Mouse (Mus musculus): ENCODE data around the gene Rcsd1. TPM values are rescaled to one million over a fixed set of nuclear protein-coding genes. Genes with fewer than 3 reads are reported as not detected.

The Rcsd1 gene
- polyA plus RNA-seq, 1 experiment from 2014 or later, result 22.9 TPM

DNA sequence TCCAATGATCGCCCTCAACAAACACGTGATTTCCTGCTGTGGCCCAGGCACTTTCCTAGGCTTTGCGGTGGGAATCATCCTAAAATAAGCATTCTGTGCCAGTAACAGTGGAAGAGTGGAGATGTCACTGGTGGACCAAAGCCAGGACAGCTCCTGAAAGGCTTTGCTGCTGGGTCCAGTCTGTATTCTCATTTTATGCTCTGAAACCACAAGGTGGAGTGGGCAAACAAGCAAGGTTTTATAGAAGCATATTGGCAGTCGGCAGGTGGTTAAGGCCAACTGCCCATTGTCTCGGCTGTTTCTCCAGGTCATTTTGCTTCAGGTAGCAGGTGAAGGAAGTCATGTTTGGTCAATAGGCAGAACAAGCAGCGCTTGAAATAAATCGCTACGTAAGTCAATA is 78.4 kb downstream of the Rcsd1 start:
- ATAC-seq (ENCODE audit: insufficient read depth) (no peak), DNase-seq (no peak)
- H3K4me1 ChIP-seq (ENCODE audit: insufficient read depth), result peaks cover 25% of the 10 kb centered on the region
- H3K27me3 ChIP-seq (ENCODE audit: insufficient read depth, low read length), result no peaks in the 10 kb centered on the region
- TF ChIP-seq CTCF (IDR thresholded peaks at IDR 0.05; ENCODE audit: low read depth), result no peak
- WGBS, result 64% methylated on average over 8 of the region's 8 CpGs
- no peak overlapping the region for H3K27ac ChIP-seq (ENCODE audit: low read depth)
- no peak overlapping the region for H3K4me3 ChIP-seq (ENCODE audit: low read depth, low read length)
- no peaks in the 10 kb centered on the region for H3K9me3 ChIP-seq (ENCODE audit: low read depth, low read length)
- peak overlapping the region; percentile 1; the same call in 1 of the 2 replicates for H3K4me2 ChIP-seq
- no peaks in the 10 kb centered on the region for H3K36me3 ChIP-seq (ENCODE audit: insufficient read depth)
- no peak overlapping the region for H3K9ac ChIP-seq

DNA sequence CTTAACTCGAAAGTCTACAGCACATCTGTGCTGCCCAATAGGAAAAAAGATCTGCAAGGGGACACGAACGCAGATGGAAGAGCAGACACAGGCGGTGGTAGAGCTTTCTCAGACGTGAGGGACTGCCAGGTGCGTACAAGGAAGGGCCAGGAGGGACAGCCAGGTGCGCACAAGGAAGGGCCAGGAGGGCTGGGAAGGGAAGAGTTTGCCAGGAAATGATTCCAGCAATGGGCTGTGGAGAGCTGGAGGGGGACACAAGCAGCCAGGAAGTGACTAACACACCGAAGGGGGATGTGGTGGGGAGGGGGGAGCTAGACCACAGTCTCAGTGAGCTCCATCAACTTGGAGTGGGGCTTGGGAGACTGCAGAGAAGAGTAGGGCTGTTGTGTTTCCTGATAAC is 79.6 kb downstream of the Rcsd1 start:
- ATAC-seq (ENCODE audit: insufficient read depth), result no peak
- peak overlapping the region; percentile 76 for H3K27ac ChIP-seq (ENCODE audit: low read depth)
- DNase-seq, result no peak
- no peak overlapping the region for H3K9ac ChIP-seq
- H3K36me3 ChIP-seq (ENCODE audit: insufficient read depth), result no peaks in the 10 kb centered on the region
- H3K4me2 ChIP-seq, result peak overlapping the region; percentile 40
- no peak for TF ChIP-seq CTCF (IDR thresholded peaks at IDR 0.05; ENCODE audit: low read depth)
- no peaks in the 10 kb centered on the region for H3K9me3 ChIP-seq (ENCODE audit: low read depth, low read length)
- H3K4me3 ChIP-seq (ENCODE audit: low read depth, low read length), result no peak overlapping the region
- H3K27me3 ChIP-seq (ENCODE audit: insufficient read depth, low read length), result no peaks in the 10 kb centered on the region
- WGBS, result 31% methylated on average over 8 of the region's 8 CpGs
- H3K4me1 ChIP-seq (ENCODE audit: insufficient read depth), result peaks cover 20% of the 10 kb centered on the region

DNA sequence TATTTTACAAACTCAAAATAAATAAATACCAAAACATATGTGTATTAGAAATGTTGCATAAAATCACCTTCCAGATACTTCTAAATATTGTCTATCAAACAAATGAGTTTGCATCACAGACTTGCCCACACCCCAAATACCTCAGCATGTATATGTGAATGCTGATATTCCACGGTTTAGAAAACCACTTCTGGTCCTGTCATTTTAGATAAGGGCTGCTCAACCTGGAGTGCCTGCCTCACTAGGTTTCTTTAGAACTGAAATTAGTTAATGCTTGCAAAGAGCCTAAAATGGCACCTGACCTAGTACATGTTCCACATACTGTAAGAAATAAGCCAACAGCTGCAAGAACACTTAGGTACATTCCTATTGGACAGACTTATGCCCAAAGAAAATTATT is 81.0 kb downstream of the Rcsd1 start:
- no peaks in the 10 kb centered on the region for H3K9me3 ChIP-seq (ENCODE audit: low read depth, low read length)
- DNase-seq (no peak), ATAC-seq (ENCODE audit: insufficient read depth) (no peak)
- TF ChIP-seq CTCF (IDR thresholded peaks at IDR 0.05; ENCODE audit: low read depth), result no peak
- H3K4me2 ChIP-seq, result no peak overlapping the region
- no peaks in the 10 kb centered on the region for H3K36me3 ChIP-seq (ENCODE audit: insufficient read depth)
- 47% methylated on average over 1 of the region's 1 CpGs for WGBS
- H3K27ac ChIP-seq (ENCODE audit: low read depth), result no peak overlapping the region
- peaks cover 20% of the 10 kb centered on the region for H3K4me1 ChIP-seq (ENCODE audit: insufficient read depth)
- H3K9ac ChIP-seq, result no peak overlapping the region
- no peak overlapping the region for H3K4me3 ChIP-seq (ENCODE audit: low read depth, low read length)
- no peaks in the 10 kb centered on the region for H3K27me3 ChIP-seq (ENCODE audit: insufficient read depth, low read length)

DNA sequence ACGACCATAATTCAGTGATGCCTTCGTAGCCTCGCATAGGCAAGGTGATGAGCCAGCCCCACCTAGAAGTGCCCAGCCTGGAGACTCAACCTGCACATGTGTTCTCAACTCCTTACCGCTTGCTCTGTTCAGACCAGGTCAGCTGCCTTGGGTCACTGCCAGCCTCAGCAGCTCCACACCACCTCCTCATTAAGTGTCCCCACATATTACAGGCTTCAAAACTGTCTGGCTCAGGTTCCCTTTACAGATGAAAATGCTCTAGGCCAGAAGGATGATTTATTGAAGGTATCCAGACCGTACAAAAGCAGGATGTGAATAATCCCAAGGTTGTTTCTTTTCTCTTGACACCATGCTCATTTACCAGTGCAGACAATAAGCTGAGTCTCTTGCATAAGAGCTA is 83.7 kb downstream of the Rcsd1 start:
- Histone ChIP-seq H3K4me1 (ENCODE audit: insufficient read depth) (peaks cover 13% of the 10 kb centered on the region), H3K4me2 (no peak overlapping the region), H3K9me3 (ENCODE audit: low read depth, low read length) (no peaks in the 10 kb centered on the region), H3K27ac (ENCODE audit: low read depth) (no peak overlapping the region), H3K36me3 (ENCODE audit: insufficient read depth) (peaks cover 10% of the 10 kb centered on the region; the same call in 1 of the 2 replicates), H3K9ac (no peak overlapping the region), H3K4me3 (ENCODE audit: low read depth, low read length) (no peak overlapping the region), H3K27me3 (ENCODE audit: insufficient read depth, low read length) (no peaks in the 10 kb centered on the region)
- 82% methylated on average over 5 of the region's 5 CpGs for WGBS
- DNase-seq, result no peak
- no peak for TF ChIP-seq CTCF (IDR thresholded peaks at IDR 0.05; ENCODE audit: low read depth)
- ATAC-seq (ENCODE audit: insufficient read depth), result no peak

DNA sequence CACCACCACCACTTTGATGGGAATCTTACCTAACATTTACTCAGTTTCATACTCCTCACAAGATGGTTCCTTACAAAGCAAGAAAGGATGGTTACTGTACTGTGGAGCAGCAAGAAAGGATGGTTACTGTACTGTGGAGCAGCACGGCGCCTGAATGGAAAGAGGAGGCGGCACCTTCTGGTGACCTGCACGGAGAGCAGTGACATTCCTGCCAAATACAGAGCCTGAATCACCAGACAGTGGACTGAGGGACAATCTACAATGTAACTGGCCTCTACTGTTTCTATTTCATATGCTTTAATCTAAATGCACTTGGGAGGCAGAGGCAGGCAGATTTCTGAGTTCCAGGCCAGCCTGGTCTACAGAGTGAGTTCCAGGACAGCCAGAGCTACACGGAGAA is 84.5 kb downstream of the Rcsd1 start:
- no peaks in the 10 kb centered on the region for H3K9me3 ChIP-seq (ENCODE audit: low read depth, low read length)
- no peak for TF ChIP-seq CTCF (IDR thresholded peaks at IDR 0.05; ENCODE audit: low read depth)
- DNase-seq, result no peak

DNA sequence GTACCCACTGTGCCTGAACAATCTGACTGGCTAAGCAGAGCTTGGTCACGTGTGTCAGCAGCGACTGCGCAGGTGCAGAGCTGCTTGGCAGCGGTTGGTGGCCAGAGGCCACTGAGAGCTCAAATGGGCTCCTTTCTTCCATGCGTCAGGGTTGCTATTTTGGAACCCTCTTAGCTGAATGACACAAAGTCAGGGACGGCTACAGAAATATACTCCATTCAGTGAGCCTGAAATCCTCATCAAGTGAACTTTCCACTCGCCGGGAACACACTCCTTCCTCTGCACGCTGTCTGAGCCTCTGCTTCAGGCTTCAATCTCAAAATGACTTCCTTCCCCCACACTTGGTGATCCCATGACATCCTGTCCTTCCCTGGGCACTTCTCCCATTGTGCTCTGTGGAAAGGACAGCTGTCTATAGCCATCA is 91.3 kb downstream of the Rcsd1 start:
- DNase-seq, result peak; percentile 53
- Histone ChIP-seq H3K4me3 (ENCODE audit: low read depth, low read length) (no peak overlapping the region), H3K36me3 (ENCODE audit: insufficient read depth) (peaks cover 42% of the 10 kb centered on the region; the same call in 1 of the 2 replicates), H3K27me3 (ENCODE audit: insufficient read depth, low read length) (no peaks in the 10 kb centered on the region), H3K27ac (ENCODE audit: low read depth) (peak overlapping the region; percentile 82), H3K9me3 (ENCODE audit: low read depth, low read length) (peaks cover 5% of the 10 kb centered on the region; the same call in 1 of the 2 replicates), H3K9ac (no peak overlapping the region), H3K4me2 (0 out of 2 replicates have a peak overlapping the region, but pooled peaks have one; percentile 46), H3K4me1 (ENCODE audit: insufficient read depth) (peaks cover 25% of the 10 kb centered on the region)
- ATAC-seq (ENCODE audit: insufficient read depth), result peak; percentile 27; the same call in 1 of the 2 replicates
- 54% methylated on average over 9 of the region's 9 CpGs for WGBS
- TF ChIP-seq CTCF (IDR thresholded peaks at IDR 0.05; ENCODE audit: low read depth), result no peak

More for the DNA sequence above, 84.5 kb downstream of the Rcsd1 start:
- Histone ChIP-seq H3K27me3 (ENCODE audit: insufficient read depth, low read length) (no peaks in the 10 kb centered on the region), H3K36me3 (ENCODE audit: insufficient read depth) (peaks cover 12% of the 10 kb centered on the region; the same call in 1 of the 2 replicates), H3K9ac (no peak overlapping the region), H3K27ac (ENCODE audit: low read depth) (no peak overlapping the region), H3K4me1 (ENCODE audit: insufficient read depth) (peaks cover 12% of the 10 kb centered on the region), H3K4me2 (no peak overlapping the region), H3K4me3 (ENCODE audit: low read depth, low read length) (no peak overlapping the region)
- ATAC-seq (ENCODE audit: insufficient read depth), result no peak
- WGBS, result 80% methylated on average over 5 of the region's 5 CpGs

DNA sequence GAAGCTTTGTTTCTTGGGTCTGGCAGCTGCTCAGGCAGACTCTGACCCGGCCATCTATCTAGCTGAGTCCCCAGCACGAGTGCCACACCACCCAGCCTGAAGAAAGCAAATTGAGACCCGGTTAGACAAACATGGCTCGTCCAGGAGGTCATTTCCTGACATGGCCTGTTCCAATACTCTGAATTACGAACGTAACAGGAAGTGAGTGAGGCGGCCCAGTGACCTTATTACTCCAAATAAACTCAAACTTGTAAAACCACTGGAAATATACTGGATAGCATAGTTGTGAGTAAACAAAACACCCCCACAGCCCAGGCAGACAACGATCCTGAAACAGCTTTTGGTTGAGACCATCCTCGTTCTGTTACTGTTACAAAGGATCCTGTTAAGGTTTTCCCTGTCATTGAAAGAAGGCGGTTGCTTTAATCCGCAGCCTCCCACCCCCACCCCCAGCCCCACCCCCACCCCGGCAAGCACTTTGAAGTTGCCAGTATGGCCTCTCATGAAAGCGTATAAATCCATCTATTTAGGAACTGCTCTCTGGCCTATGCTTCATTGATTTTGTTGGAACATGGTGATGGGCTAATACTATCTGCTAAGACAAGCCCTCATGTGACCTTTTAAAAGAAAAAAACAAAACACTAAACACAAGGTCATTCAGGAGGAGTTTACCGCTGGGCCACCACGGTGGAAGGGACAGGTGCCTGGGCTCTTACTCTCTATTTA is 92.2 kb downstream of the Rcsd1 start:
- Histone ChIP-seq H3K4me2 (peak overlapping the region; percentile 46), H3K36me3 (ENCODE audit: insufficient read depth) (peaks cover 35% of the 10 kb centered on the region; the same call in 1 of the 2 replicates), H3K9ac (no peak overlapping the region), H3K4me1 (ENCODE audit: insufficient read depth) (peaks cover 25% of the 10 kb centered on the region), H3K27ac (ENCODE audit: low read depth) (peak overlapping the region; percentile 82), H3K27me3 (ENCODE audit: insufficient read depth, low read length) (no peaks in the 10 kb centered on the region), H3K4me3 (ENCODE audit: low read depth, low read length) (no peak overlapping the region), H3K9me3 (ENCODE audit: low read depth, low read length) (peaks cover 5% of the 10 kb centered on the region; the same call in 1 of the 2 replicates)
- DNase-seq (peak; percentile 80), ATAC-seq (ENCODE audit: insufficient read depth) (peak; percentile 85)
- no peak for TF ChIP-seq CTCF (IDR thresholded peaks at IDR 0.05; ENCODE audit: low read depth)
- 10% methylated on average over 15 of the region's 15 CpGs for WGBS

Measured in lung, embryonic 14.5 days (tissue).